Mouse (Mus musculus): ENCODE measurements at regions not wholly inside any gene's neighbourhood (a gene's known extent, or its start where the extent isn't known, plus 50 kb on each side); places are given as distances from the start of the nearest gene placed in this dataset.

DNA sequence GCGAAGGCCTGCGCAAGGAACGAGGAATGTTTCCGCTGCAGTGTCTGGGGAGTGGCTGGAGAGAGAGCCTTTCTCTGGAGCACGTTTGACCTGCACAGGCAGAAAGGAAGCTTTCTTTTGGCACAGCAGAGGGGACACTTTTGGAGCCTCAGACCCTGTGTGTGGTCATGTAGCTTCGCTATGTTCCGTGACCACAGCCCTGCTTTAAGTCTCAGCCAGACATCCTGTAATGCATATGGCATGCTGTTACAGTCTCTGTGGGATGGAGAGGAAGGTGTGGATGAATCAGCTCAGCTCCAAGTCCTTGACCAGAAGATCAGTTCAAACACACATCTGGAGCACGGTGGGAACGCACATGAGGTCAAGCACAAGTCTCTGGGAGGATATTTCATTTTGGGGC, 107.3 kb upstream of the Tnp1 start:
- DNase-seq (ENCODE audit: low read depth, low spot score) = no peak

DNA sequence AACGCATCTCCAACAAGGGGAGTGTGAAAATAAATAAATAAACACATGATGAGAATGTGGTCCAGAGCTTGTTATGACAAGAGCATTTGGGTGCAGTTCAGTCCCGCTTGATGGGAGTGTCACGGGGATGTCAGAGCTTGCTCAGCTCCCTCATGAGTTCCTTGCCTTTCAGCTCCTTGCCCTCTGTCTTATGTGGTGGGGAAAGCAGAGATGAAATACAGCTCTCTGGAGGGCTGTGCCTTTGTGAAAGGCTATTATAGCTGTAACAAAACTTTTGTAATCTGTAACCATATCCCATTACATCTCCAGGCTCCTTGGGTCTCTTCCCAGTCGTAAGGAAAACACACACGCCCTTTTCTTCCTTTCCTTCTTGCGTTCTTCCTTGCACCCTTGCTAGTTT, 103.0 kb upstream of the Tnp1 start:
- DNase-seq (ENCODE audit: low read depth, low spot score) = no peak

DNA sequence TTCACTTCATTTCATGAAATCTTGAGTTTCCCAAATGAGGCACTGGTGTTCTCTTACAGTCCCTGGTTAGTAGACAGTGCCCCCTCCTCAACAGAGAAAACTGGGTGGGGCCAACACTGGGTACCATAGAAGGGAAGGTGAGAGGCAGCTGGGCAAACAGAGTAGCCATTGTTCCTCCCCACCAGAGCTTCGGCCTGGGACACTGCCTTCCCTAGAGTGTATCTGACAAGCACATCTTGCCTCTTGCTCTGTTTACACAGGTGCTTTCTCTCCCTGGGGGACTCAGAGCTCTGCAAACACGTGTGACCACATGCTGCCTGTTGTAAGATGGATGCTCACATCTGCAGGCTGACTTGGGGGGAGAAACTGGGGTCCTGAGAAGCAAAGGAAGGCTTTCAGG, 100.8 kb upstream of the Tnp1 start:
- peak; percentile 51 for DNase-seq (ENCODE audit: low read depth, low spot score)

DNA sequence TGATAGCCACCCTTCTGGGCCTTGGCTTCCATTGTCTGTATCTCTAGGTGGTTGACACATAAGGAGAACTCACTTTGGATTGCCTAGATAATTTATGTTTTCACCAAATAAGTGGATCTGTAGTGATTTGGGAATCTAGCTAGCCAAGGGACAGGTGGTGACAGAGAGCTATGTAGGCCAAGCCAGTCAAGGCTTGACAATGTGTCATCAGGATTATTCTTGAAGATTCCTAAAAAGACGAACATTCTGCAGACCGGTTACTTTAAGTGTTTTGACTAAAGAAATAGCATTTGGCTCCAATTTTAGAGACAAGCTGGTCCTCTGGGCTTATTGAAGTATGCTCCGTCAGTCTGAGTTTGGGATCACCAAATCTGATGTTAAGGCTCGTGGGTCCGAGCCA, 100.1 kb upstream of the Tnp1 start:
- no peak for DNase-seq (ENCODE audit: low read depth, low spot score)

DNA sequence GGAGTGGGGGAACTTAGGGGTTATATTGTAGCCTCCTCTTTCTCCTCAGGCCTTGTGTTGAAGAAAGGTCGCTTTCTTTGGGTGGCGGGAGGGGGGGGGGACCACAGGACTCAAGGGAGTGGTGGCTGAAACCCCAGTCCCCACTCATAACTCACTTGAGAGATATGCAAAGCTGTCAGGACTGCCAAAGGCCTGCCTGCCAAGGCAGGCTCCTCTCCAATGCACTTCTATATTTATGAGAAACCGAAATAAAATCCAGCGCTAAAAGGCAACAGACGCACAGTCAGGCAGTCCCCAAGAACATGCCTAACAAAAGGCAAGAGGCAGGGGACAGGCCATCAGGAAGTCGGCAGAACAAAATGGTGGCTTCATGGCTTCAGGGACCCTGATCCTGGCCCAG, 97.4 kb upstream of the Tnp1 start:
- DNase-seq (ENCODE audit: low read depth, low spot score) = no peak

DNA sequence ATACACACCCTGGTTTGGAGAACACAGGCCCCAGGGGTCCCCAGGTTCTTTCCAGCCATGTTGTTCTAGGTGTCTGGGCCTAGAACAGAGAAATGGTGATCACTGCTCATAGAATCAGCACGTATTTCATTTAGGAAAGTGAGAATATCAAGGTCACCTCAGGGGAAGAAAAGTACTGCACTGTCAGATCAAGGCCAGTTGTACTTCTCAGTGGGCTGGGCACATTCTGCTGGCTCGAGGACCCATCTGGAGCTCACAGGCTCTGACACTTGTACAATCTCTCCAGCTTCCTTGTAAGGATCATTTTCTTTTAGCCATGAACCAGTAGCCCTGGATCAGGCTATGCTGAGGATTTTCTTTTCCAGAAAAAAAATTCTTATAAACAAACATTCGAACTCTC, 97.0 kb upstream of the Tnp1 start:
- DNase-seq (ENCODE audit: low read depth, low spot score) = no peak

DNA sequence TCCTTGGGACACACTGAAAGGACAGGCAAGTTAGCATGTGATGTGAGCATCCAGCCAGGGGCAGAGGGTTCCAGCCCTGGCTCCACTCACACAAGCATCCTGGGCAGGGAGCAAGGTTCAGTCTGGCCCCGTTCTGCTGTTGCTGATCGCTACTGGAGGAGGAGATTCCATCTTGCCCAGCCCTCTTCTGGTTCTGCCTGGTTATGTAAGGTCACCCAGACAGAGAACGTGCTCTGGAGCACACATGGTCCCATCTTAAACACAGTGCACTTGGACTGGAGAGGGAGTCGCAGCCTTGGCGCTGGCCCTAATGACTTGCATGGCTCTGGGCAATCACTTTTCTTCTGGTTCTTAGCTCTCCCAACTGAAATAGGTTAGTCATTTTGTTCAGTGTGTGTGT, 96.2 kb upstream of the Tnp1 start:
- DNase-seq (ENCODE audit: low read depth, low spot score) = no peak

DNA sequence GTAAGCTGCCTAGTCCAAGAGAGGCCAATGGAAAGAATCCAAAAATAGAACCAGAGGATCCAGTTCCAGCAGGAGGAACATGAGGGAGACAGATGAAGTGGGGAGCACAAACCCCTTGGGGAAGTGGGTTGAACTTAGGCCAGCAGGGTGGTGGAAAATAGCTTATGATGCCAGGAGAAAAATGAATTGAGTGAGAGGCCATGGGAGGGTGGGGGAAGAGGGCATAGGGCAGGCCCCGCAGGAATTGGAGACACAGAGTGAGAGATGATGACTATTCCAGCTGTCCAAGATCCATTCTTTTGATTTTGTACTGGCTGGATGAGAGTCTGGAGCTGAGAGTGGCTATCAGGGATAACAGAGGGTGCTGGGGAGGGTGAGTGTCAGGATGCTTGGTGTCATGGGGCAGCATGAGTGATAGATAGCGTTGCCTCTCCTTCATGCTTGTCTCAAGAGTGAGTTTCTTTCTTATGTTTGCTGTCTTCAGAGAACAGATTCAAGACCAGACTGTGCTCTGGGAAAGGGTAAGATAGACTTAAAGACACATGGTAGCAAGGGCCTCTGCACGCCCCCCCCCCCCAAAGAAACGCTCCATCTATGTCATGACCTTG, 90.3 kb upstream of the Tnp1 start:
- no peak for DNase-seq (ENCODE audit: low read depth, low spot score)

DNA sequence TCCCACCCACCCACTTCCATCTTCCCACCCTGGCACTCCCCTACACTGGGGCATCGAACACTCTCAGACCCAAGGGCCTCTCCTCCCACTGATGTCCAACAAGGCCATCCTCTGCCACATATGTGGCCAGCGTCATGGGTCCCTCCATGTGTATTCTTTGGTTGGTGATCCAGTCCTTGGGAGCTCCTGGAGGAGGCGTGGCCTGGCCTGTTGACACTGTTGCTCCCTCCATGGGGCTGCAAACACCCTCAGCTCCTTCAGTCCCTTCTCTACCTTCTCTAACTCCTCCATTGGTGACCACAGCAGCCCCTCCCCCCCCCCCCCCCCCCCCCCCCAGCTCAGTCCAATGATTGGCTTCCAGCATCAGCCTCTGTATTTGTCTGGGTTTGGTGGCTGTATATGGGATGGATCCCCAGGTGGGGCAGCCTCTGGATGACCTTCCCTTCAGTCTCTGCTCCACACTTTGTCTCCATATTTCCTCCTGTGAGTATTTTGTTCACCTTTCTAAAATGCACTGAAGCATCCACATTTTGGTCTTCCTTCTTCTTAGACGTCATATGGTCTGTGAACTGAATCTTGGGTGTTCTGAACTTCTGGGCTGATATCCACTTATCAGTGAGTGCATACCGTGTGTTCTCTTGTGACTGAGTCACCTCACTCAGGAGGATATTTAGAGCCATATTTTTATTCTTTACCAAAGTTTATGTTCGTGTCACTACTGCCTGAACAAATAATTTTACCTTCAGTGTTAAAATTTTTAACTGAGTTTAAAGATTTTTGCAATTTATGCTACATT, 82.1 kb upstream of the Tnp1 start:
- DNase-seq (ENCODE audit: low read depth, low spot score) = no peak

DNA sequence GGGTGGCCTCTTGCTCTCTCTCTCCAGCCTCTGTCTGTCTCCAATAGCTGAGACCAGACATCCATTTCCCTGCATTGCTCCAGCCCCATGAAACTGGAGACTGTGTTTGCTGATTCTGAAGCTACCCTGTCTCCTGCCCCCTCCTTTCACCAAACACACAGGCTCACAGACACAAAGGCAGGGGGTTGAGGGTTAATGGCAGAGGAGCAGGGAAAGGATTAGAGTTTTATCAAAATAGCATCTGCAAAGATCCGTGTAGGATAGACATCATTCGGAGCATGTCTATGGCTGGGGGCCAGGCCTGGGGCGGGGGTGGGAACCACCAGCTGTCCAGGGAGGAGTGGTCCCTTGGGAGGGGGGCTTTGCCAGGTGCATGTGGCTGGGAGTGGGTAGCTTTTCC, 73.9 kb upstream of the Tnp1 start:
- DNase-seq (ENCODE audit: low read depth, low spot score) = peak; percentile 26

DNA sequence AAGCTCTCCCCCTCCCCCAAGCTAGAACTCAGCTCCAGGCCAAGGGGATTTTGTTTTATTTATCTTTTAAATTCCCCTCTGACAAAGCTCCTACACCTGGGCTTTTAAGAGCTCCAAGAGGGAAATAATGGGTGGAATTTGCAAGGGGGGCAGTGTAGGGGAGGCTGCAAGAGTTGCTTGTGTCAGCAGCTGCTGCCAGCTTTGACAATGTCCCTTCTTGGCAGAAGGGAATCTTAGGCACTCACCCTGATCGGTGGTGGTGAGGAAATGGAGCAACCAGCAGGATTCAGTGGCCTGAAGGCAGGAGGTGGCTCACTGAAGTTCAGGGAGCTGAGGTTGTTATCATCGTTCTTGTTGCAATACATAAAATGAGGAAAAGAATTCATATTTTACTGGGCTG, 72.8 kb upstream of the Tnp1 start:
- no peak for DNase-seq (ENCODE audit: low read depth, low spot score)

DNA sequence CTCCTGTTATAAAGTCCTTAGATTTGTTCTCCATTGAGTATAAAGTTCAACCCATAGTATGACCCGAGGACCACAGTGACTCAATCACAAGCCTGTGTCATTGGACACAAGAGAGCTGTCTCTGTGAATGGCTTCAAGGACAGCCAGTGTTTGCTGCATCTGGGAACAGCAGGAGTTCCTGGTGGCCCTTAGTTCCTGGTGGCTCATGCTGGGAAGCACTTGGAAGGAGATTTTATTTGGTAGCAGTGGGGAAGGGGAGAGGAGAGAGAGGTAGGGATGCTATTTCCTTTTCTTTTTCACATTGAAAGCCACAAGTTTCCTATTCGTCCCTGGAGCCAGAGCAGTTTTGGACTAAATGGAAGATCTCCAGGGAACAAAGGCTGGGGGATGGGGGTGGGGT, 69.2 kb upstream of the Tnp1 start:
- DNase-seq (ENCODE audit: low read depth, low spot score) = no peak

DNA sequence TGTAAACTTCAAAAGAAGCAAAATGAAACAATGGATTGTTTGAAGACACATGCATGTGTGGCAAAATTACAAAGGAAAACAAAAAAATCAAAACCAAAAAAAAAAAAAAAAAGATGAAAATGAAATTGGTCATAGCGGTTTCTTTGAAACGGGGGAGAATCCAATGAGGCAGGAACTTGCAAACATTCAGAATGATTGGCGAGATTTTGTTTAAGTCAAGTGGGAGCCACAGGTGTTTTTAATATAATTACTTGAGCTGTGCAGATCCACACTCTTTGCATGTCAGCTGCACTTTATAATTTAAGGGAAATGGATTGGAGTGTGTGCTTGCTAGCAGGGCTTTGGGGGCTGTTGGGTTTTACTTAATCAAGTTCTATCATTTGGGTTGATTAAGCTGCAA, 67.7 kb upstream of the Tnp1 start:
- no peak for DNase-seq (ENCODE audit: low read depth, low spot score)

DNA sequence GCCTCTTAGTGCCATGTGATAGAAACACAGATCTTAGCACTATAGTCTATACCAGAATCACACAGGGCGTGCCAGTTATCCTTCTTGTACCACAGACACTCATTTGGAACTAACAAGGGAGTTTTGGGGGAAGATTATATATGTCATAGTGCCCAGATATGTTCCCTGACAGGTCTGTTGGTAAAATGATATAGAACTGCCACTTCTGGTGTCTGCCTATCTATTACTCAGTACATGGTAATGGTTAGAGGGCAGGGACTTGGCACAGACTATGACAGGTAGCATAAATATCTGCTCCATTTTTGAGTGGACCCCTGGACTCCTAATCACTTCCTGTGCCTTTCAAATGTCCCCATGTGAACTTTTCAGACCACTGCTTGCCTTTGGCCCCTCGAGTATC, 63.8 kb upstream of the Tnp1 start:
- DNase-seq (ENCODE audit: low read depth, low spot score) = no peak

DNA sequence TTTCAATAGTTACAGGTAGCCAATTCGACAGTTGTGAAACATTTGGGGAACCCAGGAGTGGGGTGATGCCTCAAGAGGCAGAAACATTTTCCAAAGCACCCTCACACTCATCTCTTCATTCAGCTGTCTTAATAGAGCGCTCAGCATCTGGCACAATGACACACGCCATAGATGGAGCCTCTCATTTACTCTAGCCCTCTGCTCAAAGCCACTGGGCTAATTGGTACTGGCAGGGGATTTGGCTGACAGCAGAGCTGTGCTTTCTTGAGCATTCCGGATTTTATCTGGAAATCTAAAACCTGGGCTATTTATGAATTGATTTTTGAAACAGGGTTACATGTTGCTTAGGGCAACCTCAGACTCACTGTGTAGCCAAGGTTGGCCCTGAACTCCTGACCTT, 61.4 kb upstream of the Tnp1 start:
- no peak for DNase-seq (ENCODE audit: low read depth, low spot score)

DNA sequence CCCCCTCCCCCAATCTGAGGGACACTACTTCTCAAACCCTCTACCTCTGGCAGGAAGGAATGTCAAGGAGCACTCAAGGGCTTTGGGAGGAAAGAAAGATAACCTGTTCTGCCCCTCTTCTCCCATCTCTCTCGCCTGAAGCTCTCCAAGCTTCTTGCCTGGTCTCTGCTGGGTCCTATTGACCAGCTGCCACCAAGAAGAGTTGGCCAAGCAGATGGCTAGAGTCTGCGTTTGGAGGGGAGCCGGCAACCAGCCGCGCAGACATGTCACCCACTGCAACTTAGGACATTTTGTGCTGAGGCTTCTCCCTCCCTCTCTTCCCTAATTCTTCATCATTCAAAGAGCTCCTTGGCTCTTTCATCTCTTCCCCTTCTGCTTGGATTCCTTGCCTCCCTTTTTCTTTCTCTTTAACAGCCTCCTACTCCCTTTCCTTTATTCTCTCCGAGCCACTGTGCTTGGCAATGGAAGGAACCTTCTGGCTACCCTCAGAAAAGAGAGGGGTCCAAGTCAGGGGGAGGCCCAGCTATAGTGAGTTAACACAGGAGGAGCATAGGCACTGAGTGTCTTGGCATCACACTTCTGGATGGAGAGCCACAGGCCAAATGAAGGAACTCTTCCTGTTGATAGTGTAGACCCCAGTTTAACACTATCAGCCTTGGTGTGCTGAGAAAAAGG, 60.1 kb upstream of the Tnp1 start:
- no peak for DNase-seq (ENCODE audit: low read depth, low spot score)

DNA sequence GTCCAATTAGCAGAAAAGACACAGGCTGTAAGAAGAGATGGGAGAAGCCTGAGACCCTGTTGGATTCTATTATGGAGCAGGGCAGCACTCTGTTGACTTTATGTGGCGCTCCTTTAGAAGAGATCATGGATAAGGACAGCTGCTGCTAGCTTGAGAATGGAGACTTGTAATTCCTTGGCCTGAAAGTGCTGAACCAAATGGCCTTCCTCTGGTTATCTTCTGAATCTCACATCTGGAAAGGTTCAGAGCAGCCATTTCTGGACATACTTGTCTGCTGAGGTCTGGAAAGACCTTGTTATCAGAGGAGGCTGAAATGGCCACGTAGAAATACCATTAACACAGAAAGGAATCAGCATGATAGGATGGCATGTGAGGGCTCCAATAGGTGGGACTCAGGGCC, 59.5 kb upstream of the Tnp1 start:
- DNase-seq (ENCODE audit: low read depth, low spot score) = no peak

DNA sequence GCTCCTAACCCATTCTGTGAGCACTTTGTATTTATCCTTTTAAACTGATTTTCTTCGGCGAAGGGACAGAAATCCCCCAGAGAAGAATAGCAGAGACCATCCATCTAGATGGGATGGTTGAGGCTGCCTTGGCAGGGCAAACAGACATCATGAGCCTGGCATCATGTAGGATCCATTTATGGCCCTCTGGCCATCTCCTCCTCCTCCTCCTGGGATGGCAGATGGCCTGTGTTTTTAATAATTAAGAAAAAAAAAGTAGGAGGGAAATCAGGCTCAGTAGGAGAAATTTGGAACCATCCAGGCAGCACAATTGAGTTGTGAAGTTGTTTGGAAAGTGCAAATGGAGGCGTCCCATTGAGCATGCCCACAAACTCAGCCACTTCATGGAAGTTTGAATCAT, 58.8 kb upstream of the Tnp1 start:
- DNase-seq (ENCODE audit: low read depth, low spot score) = no peak

DNA sequence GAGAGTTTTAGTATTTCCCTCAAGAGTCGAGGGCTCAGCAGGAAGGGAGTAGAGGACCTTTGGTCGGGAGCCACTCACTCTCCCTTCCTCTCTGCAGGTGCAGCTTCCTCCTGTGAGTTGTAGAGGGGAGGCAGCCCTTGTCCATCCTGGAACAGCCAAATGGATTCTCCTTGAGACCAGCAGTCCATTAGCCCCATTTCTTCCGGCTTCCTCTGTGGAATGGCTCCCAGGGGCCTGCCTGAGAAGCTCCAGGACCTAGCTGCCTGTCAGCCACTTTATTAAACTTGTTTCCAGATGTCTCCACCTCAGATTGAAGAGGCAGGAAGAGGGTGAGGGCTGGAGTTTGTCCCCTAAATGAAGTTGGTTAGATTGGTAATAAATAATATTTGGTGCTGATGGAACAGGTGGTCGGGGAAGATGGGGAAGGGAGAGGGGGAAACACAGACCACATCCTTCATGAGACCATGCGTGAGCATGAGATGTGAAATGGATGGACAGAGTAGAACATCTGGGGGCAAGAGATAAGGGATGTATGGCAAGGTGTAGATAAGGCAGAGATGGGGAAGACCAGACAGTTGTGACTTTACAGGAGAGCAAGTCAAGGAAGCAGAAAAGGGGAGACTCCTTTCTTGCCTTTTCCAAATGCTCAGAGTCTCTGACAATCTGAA, 56.7 kb upstream of the Tnp1 start:
- no peak for DNase-seq (ENCODE audit: low read depth, low spot score)

DNA sequence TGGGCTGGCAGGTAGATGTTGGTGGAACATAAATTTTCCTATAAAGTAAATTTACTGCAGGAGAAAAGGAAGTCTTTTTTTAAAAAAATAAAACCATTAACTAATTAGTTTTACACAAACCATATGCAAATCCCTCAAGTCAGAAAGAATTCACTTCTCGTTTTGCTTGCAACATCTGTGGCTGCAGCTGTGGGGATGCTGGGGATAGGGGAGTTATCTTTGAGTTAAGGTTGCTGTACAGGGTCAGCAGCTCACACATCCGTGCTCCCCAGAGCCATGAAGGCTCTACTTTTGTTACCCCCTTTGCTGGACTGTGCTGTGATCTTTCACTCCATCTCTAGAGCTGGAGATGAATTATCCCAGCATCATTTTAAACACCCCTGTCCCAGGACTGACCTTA, 54.4 kb upstream of the Tnp1 start:
- DNase-seq (ENCODE audit: low read depth, low spot score) = no peak
